Mouse (Mus musculus) MEL (cell line): Measurements from ENCODE around the gene Tox2.

ENCODE experiments used
- CHD1 ChIP-seq: IDR thresholded peaks from 2 replicates; pipeline ENCODE4 v1.6.1; 2012; ENCODE audit warnings: low read depth, mild to moderate bottlenecking, inconsistent platforms, low read length, improper control_type of control experiment
- HCFC1 ChIP-seq: IDR thresholded peaks from 2 replicates; pipeline ENCODE4 v1.6.1; 2012; ENCODE audit warnings: low read depth, mild to moderate bottlenecking, inconsistent platforms, low read length, improper control_type of control experiment, moderate library complexity
- RAD21 ChIP-seq: IDR thresholded peaks from 2 replicates; pipeline ENCODE4 v1.6.1; 2011; ENCODE audit warnings: mild to moderate bottlenecking, low read depth, low read length, improper control_type of control experiment
- USF2 ChIP-seq, 2 experiments: IDR thresholded peaks; 2 replicates each; pipeline ENCODE4 v1.6.1; 2011 to 2012; ENCODE audit warnings: improper control_type of control experiment in 2 of 2, low read length in 2 of 2, borderline replicate concordance in 1 of 2, inconsistent platforms in 1 of 2, low read depth in 1 of 2, mild to moderate bottlenecking in 1 of 2; ENCODE audit not compliant: insufficient read depth in 1 of 2

DNA sequence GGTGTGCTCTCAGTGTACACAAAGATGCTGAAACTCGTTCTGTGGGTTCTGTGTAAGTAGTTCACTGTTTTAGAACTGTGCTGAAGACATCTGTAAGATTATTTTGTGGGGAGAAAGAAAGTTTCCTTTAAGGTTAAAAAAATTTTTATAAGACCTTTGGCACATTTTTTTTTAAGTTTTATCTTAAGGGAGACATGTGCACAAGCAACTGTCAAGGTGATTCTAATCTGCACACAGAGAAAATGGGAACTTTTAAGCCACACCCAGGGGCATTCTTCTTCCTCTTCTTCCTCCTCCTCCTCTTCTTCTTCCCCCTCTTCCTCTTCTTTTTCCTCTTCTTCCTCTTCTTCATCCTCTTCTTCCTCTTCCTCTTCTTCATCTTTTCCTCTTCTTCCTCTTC lies 120.2 kb downstream of the Tox2 start:
- no peak for TF ChIP-seq HCFC1
- TF ChIP-seq USF2 (IDR thresholded peaks at IDR 0.05; ENCODE audit: borderline replicate concordance in 1 of 2, insufficient read depth in 1 of 2, low read depth in 1 of 2, low read length in 2 of 2): no peak
- TF ChIP-seq RAD21: no peak
- TF ChIP-seq CHD1: no peak
